Mouse (Mus musculus) heart, postnatal 4 days (tissue): Measurements from ENCODE around the gene Glrx. TPM values are rescaled to one million over a fixed set of nuclear protein-coding genes. Genes with fewer than 3 reads are reported as not detected.
"Not testable (repeated sequence)": the region's sequence is repeated elsewhere in the genome, so short reads cannot be mapped to it uniquely, and the experiment has no call there.

Experiments
- DNase-seq: peaks from one replicate; pipeline ENCODE4 v3.0.0; 2021
- total RNA-seq, 2 experiments: library from RNA; stranded (reverse); gene quantifications; 2 replicates each; pipeline ENCODE4 v1.2.3; 2021

Gene Glrx
- total RNA-seq, 2 experiments from 2014 or later: 72.4 to 80.8 TPM

DNA sequence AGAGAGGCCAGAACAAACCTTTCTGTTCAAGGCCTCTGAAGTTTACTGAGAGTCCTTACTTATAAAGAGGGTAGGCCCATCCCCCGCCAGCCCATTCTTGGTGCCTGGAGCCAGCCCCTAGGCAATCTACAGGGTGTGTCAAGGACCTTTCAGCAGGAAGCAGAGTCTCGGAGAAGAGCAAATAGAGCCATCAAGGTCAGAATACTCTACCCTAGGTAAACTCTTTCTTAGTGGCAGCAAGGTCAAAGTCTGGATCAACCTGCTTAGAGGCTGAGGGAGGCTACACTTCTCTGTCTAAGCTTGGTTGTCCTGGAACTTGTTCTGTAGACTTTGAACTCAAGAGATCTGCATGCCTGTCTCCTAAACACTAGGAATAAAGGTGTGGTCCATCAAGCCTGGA, 4.2 kb upstream of the Glrx start:
- DNase-seq: no peak

DNA sequence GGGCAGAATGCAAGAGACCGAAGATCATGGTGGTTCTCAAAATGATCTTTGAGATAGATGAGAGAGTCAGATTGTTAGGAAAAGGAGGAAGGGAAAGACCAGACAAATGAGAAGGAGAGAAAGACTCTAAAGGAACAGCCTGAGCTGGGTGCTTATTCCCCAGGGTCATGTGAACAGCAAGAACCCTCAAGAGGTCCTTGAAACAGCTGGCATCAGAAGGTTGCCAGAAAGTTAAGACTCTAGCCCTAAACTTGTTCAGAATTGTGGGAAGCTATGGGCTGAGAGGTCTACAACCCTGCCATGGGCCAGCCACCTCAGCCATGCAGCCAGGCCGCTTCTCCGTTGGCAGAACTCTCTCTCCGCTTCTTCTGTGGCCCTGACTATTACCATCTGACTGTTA, 1.2 kb upstream of the Glrx start:
- no peak for DNase-seq

DNA sequence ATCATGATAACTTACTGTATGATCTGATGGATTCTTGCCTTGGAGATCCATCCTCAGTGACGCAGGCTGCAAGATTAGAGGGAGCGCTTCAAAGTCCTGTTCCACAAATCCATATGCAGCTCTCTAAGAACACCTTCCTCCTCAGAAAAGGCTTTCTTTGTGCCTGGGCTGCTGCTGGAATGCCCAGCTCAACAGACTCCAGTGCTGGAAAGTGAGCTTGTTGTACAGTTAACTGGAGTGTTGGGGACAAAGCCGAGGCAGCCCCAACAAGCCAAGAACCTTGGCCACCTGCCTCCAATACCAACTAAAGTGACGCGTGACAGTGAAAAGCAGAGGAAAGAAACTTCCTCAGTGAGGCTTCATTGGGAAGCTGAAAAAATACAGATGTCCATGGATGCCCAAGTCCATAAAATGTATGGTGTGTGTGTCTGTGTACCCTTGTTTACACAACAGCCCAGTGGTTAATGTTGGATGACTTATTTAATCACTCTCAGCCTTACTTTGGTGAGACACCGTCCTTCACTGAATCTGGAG, 1.2 kb downstream of the Glrx start:
- DNase-seq: peak; percentile 22

DNA sequence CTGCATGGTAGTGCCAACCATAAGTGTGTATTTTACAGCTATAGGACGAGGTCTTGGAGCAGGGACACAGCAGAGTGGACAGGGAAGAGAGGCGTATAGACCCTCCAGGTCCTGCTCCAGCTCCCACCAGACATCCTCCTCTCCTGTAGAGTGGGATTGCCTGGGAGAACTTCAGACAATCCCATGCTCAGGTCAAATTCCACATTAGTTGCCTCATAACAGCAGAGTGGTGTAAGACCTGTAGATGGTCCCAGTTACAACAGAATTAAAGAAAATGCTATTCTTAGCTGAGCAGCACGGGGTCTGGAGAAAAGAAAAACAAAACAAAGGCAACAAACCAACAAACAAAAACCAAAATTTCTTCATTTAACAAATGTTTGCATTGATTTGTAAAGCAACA, 2.3 kb downstream of the Glrx start:
- no peak for DNase-seq

DNA sequence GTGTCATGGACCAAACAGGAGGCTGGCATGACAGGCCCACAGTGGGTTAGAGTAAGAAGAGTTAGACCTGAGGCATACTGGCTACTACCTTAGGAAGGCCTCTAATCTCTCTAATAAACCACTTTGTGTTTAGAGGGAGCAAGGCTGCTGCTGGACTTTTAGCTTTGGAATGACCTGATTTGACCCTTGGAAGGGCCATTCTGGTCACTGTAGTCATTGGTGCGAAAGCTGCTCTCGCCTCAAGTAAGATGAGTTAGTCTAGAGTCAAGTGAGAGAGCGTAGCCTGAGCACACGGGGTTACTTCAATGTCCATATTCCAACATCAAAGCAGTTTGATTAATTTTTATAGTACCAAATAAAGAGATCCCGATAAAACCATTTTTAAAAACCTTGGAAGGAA, 3.7 kb downstream of the Glrx start:
- DNase-seq: no peak

DNA sequence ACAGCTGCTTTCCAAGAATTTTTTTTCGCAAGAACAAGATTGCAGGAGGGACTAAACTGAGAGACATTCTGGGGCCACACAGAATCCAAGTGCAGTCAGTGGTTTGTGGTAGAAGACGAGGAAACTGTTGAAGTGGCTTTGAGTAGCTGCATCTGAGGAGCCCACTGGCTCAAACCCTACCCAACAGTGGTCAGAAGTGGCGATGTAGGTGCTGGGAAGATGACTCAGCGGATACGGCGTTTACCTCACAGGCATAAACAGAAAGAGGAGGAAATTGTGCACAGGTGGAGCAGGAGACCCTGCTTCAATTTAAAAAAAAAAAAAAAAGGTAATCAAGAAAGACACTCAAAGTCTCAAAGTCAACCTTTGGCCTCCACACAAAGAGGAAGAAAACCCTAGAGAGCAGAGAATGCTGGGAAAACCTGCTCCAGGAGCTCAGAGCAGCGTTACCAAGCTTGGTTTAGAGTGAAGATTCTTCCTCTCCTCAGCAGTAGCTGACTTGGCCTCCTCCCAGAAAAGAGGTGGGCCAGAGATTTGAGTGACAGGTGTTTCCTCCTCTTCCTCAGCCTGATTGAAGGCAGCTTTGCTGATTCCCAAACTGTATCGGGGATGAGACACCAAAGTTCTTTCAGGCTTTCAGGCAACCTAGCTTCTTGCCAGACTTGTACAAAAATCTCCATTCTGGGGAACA, 4.5 kb downstream of the Glrx start:
- DNase-seq: no peak

DNA sequence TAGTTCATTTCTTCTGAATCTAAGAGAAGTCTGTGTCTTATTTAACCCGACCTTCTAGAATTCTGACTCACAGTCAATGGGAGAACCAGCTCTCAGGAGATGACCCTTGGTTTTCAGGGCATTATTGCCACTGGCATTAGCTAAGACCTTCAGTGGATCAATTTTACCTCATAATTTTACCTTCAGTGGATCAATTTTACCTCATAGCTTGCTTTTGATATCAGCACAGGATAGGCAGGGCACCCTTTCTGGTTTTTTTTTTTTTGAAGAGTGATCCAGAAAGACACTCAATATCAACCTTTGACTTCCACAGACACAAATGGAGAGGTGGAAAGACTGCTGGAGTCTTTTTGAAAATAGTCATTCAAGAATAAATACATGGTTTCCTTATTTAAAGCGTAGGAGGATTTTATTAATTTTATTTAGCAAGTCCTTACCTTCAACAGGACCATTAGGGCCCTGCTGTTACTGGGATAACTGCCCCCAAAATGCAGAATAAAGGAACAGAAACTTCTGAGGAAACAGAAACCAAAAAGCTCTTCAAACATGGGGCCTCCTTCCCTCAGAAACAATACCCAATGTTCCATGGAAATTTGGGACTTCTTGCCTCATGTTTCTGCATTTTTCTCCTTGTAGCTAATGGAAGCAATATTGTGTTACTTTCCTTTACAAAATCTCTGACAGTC, 5.3 kb downstream of the Glrx start:
- no peak for DNase-seq

DNA sequence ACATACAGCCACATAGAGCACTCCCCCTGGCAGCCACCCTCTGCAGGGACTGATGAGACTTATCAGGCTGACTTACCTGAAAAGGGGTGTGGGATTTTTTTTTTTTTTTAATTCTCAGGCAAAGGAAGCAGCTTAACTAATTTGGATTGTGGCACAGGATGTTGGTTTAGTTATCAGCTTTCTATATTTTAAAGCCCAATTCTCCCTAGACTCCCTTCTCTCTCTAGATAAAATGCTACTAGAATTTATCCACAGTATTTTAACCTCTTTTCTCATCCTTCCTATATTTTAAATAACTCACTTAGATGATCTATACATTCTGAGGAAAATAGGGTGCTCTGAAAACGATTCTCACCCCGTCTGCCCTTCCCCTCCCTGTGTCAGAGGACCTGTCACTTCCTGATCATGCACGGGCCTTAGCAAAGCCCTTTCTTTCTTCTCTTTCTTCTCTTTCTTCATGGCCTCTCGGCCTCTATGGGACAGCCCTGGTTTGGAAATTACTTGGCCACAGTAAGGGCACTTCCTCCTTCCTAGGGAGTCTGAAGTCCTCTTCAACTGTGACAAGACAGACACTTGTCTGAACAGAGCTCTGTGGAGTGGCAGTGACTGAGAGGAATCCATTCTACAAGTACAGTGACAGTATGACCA, 6.0 kb downstream of the Glrx start:
- DNase-seq: no peak

DNA sequence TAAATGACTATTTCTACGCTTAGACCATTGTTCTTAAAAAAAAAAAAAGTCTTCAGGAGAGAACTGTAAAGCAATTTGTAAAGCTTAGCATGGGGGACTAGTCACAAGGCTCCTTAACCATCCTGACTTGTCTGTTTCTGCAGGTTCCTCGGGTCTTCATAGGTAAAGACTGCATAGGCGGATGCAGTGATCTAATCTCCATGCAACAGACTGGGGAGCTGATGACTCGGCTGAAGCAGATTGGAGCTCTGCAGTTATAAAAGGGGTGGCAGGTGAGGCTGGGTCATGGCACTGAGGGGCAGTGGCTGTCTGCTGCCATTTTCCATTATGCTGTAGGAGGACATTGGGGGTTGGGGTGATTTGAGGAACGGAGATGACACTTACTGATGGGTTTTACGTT, 7.4 kb downstream of the Glrx start:
- DNase-seq: no peak

DNA sequence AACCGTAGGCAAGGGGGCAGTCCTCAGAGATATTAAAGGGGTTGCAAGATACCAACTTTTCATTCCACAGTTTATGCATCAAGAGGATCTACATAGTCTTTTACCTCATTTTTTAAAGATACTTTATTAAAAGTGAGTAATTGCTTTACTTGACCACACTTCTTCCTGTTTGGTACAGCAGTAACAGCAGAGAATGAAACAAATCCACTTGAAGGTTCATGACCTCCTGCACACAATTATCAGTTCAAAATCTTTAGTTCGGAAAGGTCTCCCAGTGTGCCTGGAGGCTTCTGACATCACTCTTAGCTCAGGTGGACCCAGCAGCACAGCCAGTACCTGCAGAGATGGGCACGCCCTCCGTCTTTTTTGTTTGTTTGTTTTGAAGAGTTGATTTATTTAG, 12.4 kb downstream of the Glrx start:
- DNase-seq: no peak

DNA sequence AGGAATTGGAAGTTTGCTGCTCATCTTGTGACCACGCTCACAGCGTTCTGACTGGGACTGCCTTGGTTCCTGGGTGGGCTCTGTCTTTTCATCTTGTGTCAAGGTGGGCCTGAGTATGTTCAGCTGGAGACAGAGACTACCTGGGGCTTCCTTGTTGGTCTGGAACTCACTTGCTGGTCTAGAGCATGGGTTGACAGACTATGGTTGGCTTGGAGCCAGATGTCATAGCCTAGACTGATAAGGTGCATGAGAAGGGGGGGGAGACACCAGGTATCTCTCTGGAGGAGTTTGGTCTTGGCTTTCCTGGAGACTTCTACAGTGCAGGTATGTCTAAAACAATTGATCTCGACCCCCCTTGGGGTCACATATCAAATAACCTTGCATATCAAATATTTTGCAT, 13.4 kb downstream of the Glrx start:
- DNase-seq: no peak

DNA sequence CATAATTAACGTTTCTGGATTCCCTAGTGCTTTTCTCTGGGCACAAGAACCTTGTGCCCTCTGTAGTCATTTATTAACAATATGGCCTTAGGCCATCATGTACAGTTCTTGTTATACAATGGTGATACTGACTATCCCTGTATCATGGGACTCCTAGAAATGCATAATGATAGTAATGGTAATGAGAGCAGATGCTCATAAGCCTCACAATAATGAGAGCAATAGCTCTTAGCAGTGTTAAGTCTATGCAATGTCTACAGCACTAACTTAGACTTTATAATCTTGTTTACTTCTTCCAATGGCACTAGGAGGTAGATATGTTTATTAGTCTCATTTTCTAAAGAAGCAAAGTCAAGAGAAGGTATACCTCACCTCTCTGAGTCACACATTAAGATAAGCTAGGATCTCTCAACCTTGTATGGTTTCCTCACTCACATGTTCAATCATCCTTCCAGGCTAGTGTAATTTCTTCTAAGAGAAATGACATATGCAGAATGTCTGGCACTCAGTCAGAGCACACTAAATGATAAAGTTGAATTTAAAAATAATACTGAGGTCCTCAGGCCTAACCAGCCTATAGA, 19.7 kb downstream of the Glrx start:
- no peak for DNase-seq

DNA sequence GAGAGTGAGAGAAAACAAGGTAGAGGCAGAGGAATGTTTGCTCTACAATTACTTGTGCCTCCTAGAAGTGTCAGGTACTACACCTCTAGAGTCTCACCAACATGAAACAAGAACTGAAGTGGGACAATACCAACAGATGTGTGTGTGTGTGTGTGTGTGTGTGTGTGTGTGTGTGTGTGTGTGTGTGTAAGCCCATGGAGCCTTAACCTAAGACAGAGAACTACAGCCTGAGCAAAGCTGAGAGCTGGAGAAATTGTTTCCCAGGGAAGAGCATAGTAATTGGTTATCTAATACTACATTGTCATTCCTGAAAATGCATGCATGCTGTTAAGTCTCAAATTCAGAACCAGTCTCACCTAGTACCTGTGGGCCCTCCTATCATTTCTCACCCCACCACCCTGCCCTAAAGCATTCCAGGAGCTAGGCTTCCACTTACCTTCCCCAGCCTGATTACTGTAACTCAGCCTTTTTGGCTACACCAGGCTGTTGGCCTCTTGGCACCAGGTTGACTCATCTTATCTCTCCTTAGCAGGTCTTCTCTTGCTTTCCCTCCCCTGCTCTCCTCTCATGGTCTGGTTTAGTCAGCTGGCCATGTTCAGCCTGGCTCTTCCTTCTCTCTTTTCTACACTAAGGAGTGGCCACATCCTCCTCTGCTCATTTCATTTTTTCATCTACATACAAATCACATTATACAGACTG, 26.0 kb downstream of the Glrx start:
- no peak for DNase-seq

DNA sequence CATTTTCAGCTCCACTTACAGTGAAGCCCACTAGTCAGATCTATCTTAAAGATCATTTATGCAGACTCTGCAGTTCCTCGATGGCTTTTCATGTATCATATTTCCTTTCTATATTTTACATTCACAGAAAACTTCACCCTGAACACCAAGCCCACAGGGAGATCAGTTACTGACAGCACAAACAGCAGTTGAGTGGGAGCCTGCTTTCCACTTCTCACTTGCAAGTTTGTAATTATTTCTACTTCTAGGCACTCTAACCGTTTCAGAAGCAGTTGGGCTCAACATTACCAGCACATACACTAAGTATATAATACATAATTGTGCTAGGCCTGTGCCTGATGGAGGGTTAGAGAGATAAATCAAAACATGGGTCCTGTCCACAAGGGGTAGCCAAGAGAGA, 28.2 kb downstream of the Glrx start:
- no peak for DNase-seq

DNA sequence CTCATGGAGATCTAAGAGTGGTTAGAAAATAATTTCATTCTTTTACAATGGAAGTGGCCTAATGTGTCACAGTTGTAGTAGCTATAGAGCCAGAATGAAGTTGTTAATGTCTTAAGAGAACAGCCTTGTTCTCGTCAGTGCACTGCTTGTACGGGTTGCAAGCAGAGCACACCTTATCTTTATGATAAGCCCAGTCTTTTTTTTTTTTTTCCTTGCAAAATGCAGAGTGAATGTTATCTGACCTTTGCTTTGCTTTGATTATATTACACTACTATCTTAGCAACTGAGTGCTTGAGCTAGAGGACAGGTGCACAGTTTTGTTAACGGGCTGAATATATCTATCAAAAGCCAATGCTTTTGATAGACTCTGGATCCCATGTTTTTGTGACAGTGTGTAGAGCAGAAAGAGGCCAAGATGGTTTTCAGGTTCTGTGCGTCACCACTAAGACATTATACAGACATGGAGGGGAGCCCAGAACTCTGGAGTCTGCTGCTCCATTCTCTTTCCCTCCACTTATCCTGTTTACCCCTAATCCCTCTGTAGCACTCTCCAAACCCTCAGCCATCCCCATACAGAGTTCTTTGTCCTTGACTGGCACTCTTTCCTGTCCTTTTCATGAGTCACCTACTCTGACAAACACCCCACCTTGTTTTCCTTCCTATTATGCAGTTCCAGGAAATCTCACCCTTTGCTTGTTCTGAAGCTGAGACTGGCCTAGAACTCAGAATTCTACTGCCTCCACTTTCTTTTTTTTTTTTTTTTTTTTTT, 35.1 kb downstream of the Glrx start:
- no peak for DNase-seq

DNA sequence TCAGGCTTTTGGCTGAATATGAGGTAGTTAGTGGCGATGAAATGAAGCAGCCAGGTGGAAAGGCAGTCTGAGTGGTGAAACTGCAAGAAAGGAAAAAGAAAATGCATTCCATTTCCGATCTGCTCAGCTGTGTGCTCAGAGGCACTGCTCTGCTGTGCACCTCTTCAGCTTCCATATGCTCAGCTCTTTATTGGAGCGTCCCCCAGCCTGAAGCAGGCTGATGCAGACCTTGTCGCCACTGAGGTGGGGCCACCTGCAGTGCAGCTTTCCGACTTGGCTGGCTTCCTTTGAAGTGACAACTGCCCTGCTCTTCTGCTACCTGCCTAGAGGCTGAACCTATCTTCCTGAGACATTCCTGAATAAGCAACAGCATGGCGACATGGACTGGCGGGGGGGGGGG, 36.5 kb downstream of the Glrx start:
- DNase-seq: not testable (repeated sequence)

DNA sequence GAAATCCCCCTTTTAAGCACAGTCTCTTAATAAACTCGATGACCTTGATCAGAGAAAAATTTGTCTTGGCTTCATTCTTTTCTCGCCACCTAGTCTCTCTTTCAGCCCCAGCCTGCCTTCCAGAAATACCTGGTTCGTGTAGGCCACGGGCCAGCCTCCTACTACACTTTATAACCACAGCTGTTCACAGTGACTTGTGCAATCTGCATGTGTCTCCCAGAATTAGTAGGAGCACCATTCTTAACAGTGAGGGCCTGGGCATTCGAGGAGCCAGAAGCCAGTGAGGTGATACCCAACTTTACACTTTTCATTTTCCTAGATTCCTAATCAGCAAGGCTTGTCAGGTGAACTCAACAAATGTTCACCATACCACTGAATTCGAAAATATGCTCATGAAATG, 36.9 kb downstream of the Glrx start:
- DNase-seq: no peak

DNA sequence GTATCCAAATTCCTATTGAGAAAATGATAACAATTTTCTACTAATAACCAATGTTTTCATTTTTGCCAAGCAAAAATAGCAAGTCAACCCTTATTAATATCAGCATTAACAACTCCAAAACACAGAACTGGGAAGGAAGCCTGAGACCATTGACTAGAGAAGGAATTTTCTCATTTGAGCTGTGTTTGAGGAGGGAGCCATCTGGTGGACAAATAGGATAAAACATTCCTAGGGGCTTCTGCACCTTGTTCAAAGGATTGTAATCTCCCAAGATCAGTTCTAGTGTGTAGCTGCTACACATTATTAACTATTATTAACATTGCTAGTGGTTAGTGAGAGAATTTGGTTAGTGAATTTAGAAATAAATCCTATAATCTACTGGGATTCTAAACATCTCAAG, 38.2 kb downstream of the Glrx start:
- peak; percentile 50 for DNase-seq

DNA sequence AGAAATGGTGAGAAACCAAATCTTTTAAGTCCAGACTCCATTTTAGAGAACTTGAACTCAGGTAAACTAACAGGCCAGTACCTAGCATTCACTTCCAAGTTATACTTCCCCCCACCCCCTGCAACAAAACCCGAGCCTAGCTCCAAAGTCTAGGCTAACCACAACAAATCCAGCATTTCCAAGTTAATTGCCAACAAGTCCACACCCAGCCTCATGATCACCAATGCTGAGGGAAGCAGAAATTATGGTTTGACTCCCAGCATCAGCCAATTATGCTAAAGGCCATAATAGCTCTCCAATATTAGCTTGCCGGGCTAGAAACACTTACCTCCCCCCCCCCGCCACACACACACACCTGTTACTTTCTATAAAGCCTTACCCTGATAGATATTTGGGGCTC, 40.1 kb downstream of the Glrx start:
- DNase-seq: no peak

DNA sequence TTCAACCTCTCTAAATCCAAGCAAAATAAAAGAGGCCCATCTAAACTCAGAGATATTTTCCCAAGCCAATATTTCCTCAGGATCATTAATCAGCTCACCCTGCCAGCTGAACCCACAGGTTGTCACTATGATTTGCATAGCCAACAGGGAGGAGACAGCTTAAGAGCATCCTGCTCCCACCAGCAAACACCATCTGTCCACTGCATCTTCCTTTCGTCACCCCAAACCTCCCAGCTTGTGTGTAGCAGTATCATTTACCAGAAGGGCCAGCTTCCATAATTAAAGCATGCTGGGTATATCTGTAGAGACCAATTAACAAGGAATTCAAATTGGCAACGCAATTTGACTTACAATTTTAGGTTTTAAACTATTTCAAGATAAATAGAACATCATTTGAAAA, 40.8 kb downstream of the Glrx start:
- no peak for DNase-seq

DNA sequence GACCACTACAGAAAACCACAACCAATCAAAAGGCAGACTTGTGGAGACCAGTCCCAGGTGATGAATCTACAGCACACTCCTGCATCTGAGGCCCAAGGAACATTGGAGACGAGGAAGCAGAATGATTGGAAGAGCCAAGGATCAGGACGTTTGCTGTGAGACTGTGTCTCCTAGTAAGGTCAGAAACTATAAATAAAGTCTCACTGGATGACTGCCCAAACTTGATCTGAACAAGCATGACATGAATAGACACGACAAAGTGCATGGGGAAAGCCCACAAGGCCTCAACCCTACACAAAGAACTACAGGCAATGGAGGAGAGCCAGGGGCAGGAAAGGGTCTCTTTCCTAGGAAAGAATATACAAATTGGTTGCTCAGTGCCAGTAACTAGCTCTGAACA, 44.1 kb downstream of the Glrx start:
- peak; percentile 28 for DNase-seq

DNA sequence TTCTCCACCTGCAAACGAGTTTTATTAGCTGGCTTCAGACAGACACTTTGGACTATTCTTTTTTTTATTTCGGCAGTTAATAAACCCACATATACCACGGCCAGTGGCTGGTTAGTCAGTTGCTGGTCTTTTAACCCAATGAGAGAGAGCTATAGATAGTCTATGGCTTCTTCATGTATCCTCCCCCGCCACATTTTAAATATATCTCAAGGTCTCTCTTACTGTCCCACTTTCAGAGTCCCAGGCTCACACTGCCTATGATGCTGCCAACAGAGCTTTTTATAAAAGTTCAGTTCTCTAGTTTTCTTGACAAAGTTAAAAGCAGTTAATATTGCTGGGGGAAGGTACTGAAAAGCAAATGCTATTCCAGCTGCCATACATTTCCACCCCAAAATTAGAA, 52.2 kb downstream of the Glrx start:
- no peak for DNase-seq
